Mouse (Mus musculus): ENCODE results near the gene Cdk12.

GRCm38 (mm10) chr11:98190820-98191219 is 12.0 kb upstream of the Cdk12 start:
- TF ChIP-seq CTCF (IDR thresholded peaks at IDR 0.05): no peak
- TF ChIP-seq EP300 (IDR thresholded peaks at IDR 0.05): no peak

Measured in lung, postnatal 0 days (tissue).